Mouse (Mus musculus) cortical plate, adult 2 months (tissue): ENCODE results near the gene Gm11634.

ENCODE experiments used
- CTCF ChIP-seq: fragments of 200-500 bp; IDR thresholded peaks from 2 replicates; pipeline ENCODE4 v1.5.1; 2011; ENCODE audit warnings: mild to moderate bottlenecking, control low read depth, low read length; ENCODE audit not compliant: insufficient read depth; ENCODE audit errors: extremely low read depth
- POLR2A ChIP-seq: fragments of 200-500 bp; IDR thresholded peaks from 2 replicates; pipeline ENCODE4 v1.6.1; 2011; ENCODE audit warnings: mild to moderate bottlenecking, low read length, control low read depth; ENCODE audit not compliant: insufficient read depth; ENCODE audit errors: extremely low read depth

- TF ChIP-seq POLR2A (no peak), CTCF (no peak)
Measured at GRCm38 (mm10) chr11:101644591-101644990, 45.5 kb upstream of the Gm11634 start.
